Mouse (Mus musculus) testis, postnatal 14 days (tissue): ENCODE data around the gene Rsu1.

ENCODE experiments used
- DNase-seq: peaks from one replicate; pipeline ENCODE4 v3.0.0; 2021; ENCODE audit warnings: low spot score

The Rsu1 gene

GRCm38 (mm10) chr2:13168743-13169142 is 102.5 kb downstream of the Rsu1 start:
- no peak for DNase-seq

- no peak for DNase-seq
These were observed 109.5 kb downstream of the Rsu1 start for GRCm38 (mm10) chr2:13161717-13162116.

GRCm38 (mm10) chr2:13145245-13145644 is 126.0 kb downstream of the Rsu1 start:
- no peak for DNase-seq

- no peak for DNase-seq
These were observed 136.3 kb downstream of the Rsu1 start for GRCm38 (mm10) chr2:13134890-13135289.

- DNase-seq = no peak
These were observed 138.4 kb downstream of the Rsu1 start for GRCm38 (mm10) chr2:13132841-13133240.

- no peak for DNase-seq
These were observed 138.8 kb downstream of the Rsu1 start for GRCm38 (mm10) chr2:13132406-13132805.

- DNase-seq = no peak
These were observed 141.4 kb downstream of the Rsu1 start for GRCm38 (mm10) chr2:13129859-13130258.

- DNase-seq = no peak
These were observed 141.9 kb downstream of the Rsu1 start for GRCm38 (mm10) chr2:13129337-13129736.

GRCm38 (mm10) chr2:13120461-13120860 is 150.8 kb downstream of the Rsu1 start:
- DNase-seq = no peak

GRCm38 (mm10) chr2:13117896-13118295 is 153.3 kb downstream of the Rsu1 start:
- DNase-seq = no peak

- no peak for DNase-seq
These were observed 164.7 kb downstream of the Rsu1 start for GRCm38 (mm10) chr2:13106531-13106930.

GRCm38 (mm10) chr2:13104388-13104787 is 166.8 kb downstream of the Rsu1 start:
- no peak for DNase-seq

- no peak for DNase-seq
These were observed 167.4 kb downstream of the Rsu1 start for GRCm38 (mm10) chr2:13103797-13104200.

- DNase-seq = no peak
These were observed 177.2 kb downstream of the Rsu1 start for GRCm38 (mm10) chr2:13094045-13094444.

GRCm38 (mm10) chr2:13093570-13093969 is 177.6 kb downstream of the Rsu1 start:
- DNase-seq = no peak

GRCm38 (mm10) chr2:13091399-13092015 is 179.7 kb downstream of the Rsu1 start:
- DNase-seq = no peak

- DNase-seq = no peak
These were observed 180.4 kb downstream of the Rsu1 start for GRCm38 (mm10) chr2:13090841-13091240.

GRCm38 (mm10) chr2:13089861-13090260 is 181.4 kb downstream of the Rsu1 start:
- no peak for DNase-seq

- no peak for DNase-seq
These were observed 182.9 kb downstream of the Rsu1 start for GRCm38 (mm10) chr2:13088266-13088665.

- no peak for DNase-seq
These were observed 183.4 kb downstream of the Rsu1 start for GRCm38 (mm10) chr2:13087811-13088210.

- no peak for DNase-seq
These were observed 187.0 kb downstream of the Rsu1 start for GRCm38 (mm10) chr2:13084223-13084622.

GRCm38 (mm10) chr2:13080476-13080875 is 190.7 kb downstream of the Rsu1 start:
- DNase-seq = no peak

- DNase-seq = no peak
These were observed 199.0 kb downstream of the Rsu1 start for GRCm38 (mm10) chr2:13072243-13072642.

- DNase-seq = no peak
These were observed 210.6 kb downstream of the Rsu1 start for GRCm38 (mm10) chr2:13060426-13061170.
